Mouse (Mus musculus) CH12.LX (cell line): ENCODE data around the gene Zbtb11. TPM values are rescaled to one million over a fixed set of nuclear protein-coding genes. Genes with fewer than 3 reads are reported as not detected.

Experiments
- DNase-seq: peaks from one replicate; pipeline ENCODE4 v3.0.0-alpha.2; 2013; ENCODE audit errors: extremely low read depth
- H3K27ac ChIP-seq: 2 replicates; pipeline ENCODE4 v1.5.1; 2012; ENCODE audit warnings: low read depth, mild to moderate bottlenecking, control low read depth, moderate library complexity; ENCODE audit not compliant: insufficient read depth
- H3K27me3 ChIP-seq: replicated peaks from 2 replicates; pipeline ENCODE3; 2012; ENCODE audit warnings: inconsistent platforms
- H3K36me3 ChIP-seq, 2 experiments: replicated peaks in 1 of 2; 2 replicates each; pipeline versions ENCODE3 to v1.6.1; 2012; ENCODE audit warnings: inconsistent platforms in 1 of 2, low read length in 1 of 2, mild to moderate bottlenecking in 1 of 2, mixed read lengths in 1 of 2, moderate library complexity in 1 of 2; ENCODE audit not compliant: control insufficient read depth in 1 of 2, insufficient read depth in 1 of 2
- H3K4me1 ChIP-seq, 2 experiments: 2 replicates each; pipeline ENCODE4 v1.6.1; 2012; ENCODE audit warnings: inconsistent platforms in 1 of 2, moderate library complexity in 1 of 2; ENCODE audit not compliant: insufficient read depth in 2 of 2, control insufficient read depth in 1 of 2
- H3K4me2 ChIP-seq: 2 replicates; pipeline ENCODE4 v1.6.1; 2012; ENCODE audit warnings: low read depth, mild to moderate bottlenecking, control low read depth; ENCODE audit not compliant: poor library complexity, insufficient read depth, severe bottlenecking
- H3K4me3 ChIP-seq, 3 experiments: fragments of 150-350 bp in 1 of 3; sonication (generic) in 1 of 3; replicated peaks in 1 of 3; 2 replicates each; pipeline versions ENCODE3 to v1.5.1; 2011 to 2012; ENCODE audit warnings: low read depth in 2 of 3, low read length in 2 of 3, mild to moderate bottlenecking in 2 of 3, moderate library complexity in 2 of 3, control low read depth in 1 of 3, improper control_type of control experiment in 1 of 3, inconsistent platforms in 1 of 3, mixed read lengths in 1 of 3; ENCODE audit not compliant: poor library complexity in 1 of 3
- H3K79me2 ChIP-seq: replicated peaks from 2 replicates; pipeline ENCODE4 v1.6.1; 2012; ENCODE audit warnings: mild to moderate bottlenecking, moderate library complexity; ENCODE audit not compliant: control insufficient read depth, poor library complexity, insufficient read depth, severe bottlenecking; ENCODE audit errors: extremely low read depth
- H3K9ac ChIP-seq: 2 replicates; pipeline ENCODE4 v1.6.1; 2012; ENCODE audit warnings: low read depth, mild to moderate bottlenecking, control low read depth, moderate library complexity; ENCODE audit not compliant: insufficient read depth
- H3K9me3 ChIP-seq: replicated peaks from 2 replicates; pipeline ENCODE3; 2012; ENCODE audit warnings: low read length, inconsistent platforms, mixed read lengths
- CTCF ChIP-seq, 2 experiments: IDR thresholded peaks in 1 of 2; conservative IDR thresholded peaks in 1 of 2; 2 replicates each; pipeline ENCODE4 v1.5.1; 2011 to 2012; ENCODE audit warnings: low read depth in 2 of 2, low read length in 2 of 2, improper control_type of control experiment in 1 of 2, inconsistent platforms in 1 of 2, mild to moderate bottlenecking in 1 of 2, moderate library complexity in 1 of 2
- ELF1 ChIP-seq: IDR thresholded peaks from 2 replicates; pipeline ENCODE4 v1.6.1; 2014; ENCODE audit warnings: low read depth, mild to moderate bottlenecking, inconsistent platforms, low read length, improper control_type of control experiment
- ETS1 ChIP-seq: conservative IDR thresholded peaks from 2 replicates; pipeline ENCODE4 v1.6.1; 2012; ENCODE audit warnings: low read depth, mild to moderate bottlenecking, inconsistent platforms, low read length, improper control_type of control experiment, moderate library complexity
- GABPA ChIP-seq: IDR thresholded peaks from 2 replicates; pipeline ENCODE4 v1.6.1; 2012; ENCODE audit warnings: low read depth, low read length, improper control_type of control experiment, inconsistent platforms; ENCODE audit not compliant: insufficient replicate concordance
- HCFC1 ChIP-seq: IDR thresholded peaks from 2 replicates; pipeline ENCODE4 v1.6.1; 2012; ENCODE audit warnings: low read depth, mild to moderate bottlenecking, inconsistent platforms, low read length, improper control_type of control experiment
- JUN ChIP-seq: IDR thresholded peaks from 2 replicates; pipeline ENCODE4 v1.6.1; 2011; ENCODE audit warnings: low read depth, mild to moderate bottlenecking, low read length, improper control_type of control experiment, moderate library complexity; ENCODE audit not compliant: insufficient read depth
- JUND ChIP-seq: conservative IDR thresholded peaks from 2 replicates; pipeline ENCODE4 v1.6.1; 2011; ENCODE audit warnings: low read depth, low read length, improper control_type of control experiment
- MAFK ChIP-seq: IDR thresholded peaks from 2 replicates; pipeline ENCODE4 v1.6.1; 2011; ENCODE audit warnings: low read length, improper control_type of control experiment; ENCODE audit not compliant: insufficient replicate concordance
- MAZ ChIP-seq: IDR thresholded peaks from 2 replicates; pipeline ENCODE4 v1.6.1; 2012; ENCODE audit warnings: low read depth, mild to moderate bottlenecking, inconsistent platforms, low read length, improper control_type of control experiment, moderate library complexity
- MEF2A ChIP-seq: IDR thresholded peaks from 2 replicates; pipeline ENCODE4 v1.6.1; 2014; ENCODE audit warnings: low read depth, mild to moderate bottlenecking, inconsistent platforms, low read length, improper control_type of control experiment, borderline replicate concordance
- MXI1 ChIP-seq: IDR thresholded peaks from 2 replicates; pipeline ENCODE4 v1.6.1; 2011; ENCODE audit warnings: mild to moderate bottlenecking, low read depth, low read length, improper control_type of control experiment
- PAX5 ChIP-seq: IDR thresholded peaks from 2 replicates; pipeline ENCODE4 v1.6.1; 2012; ENCODE audit warnings: low read length, inconsistent platforms, mixed read lengths
- POLR2AphosphoS2 ChIP-seq: IDR thresholded peaks from 2 replicates; pipeline ENCODE4 v1.6.1; 2011; ENCODE audit warnings: low read depth, low read length, improper control_type of control experiment
- SIN3A ChIP-seq: IDR thresholded peaks from 2 replicates; pipeline ENCODE4 v1.6.1; 2012; ENCODE audit warnings: low read length, improper control_type of control experiment, inconsistent platforms
- SMC3 ChIP-seq: IDR thresholded peaks from 2 replicates; pipeline ENCODE4 v1.6.1; 2011; ENCODE audit warnings: low read depth, low read length, improper control_type of control experiment
- TBP ChIP-seq: conservative IDR thresholded peaks from 2 replicates; pipeline ENCODE4 v1.6.1; 2011; ENCODE audit warnings: low read depth, low read length, improper control_type of control experiment
- ZC3H11A ChIP-seq: IDR thresholded peaks from 2 replicates; pipeline ENCODE4 v1.6.1; 2012; ENCODE audit warnings: low read depth, mild to moderate bottlenecking, inconsistent platforms, low read length, improper control_type of control experiment
- dilution Hi-C: fragments of 300-500 bp; cut with MboI; formaldehyde crosslinking; loops from 2 replicates; pipeline ENCODE4 v1.14.3; 2020; ENCODE audit warnings: low sequenced_read_pairs; ENCODE audit not compliant: extremely low pct_unique_long_range_greater_than_20kb, extremely low pct_ligation_motif_present
- in situ Hi-C: fragments of 300-500 bp; cut with MboI; formaldehyde crosslinking; loops from 3 replicates; pipeline ENCODE4 v1.14.3; 2019; ENCODE audit warnings: low sequenced_read_pairs, low pct_ligation_motif_present, low pct_unique_long_range_greater_than_20kb, mixed read lengths
- polyA plus RNA-seq: library from polyadenylated mRNA; unstranded; fragments of >175 nt; gene quantifications from 2 replicates; pipeline ENCODE4 v1.2.1, GENCODE M21; 2012; ENCODE audit warnings: low read depth; ENCODE audit not compliant: insufficient read length
- total RNA-seq, 2 experiments: library from RNA; depleted of rRNA; stranded (reverse); fragments of 300-350 nt in 1 of 2; fragments of >200 nt in 1 of 2; gene quantifications; 2 replicates each; pipeline ENCODE4 v1.2.3; 2012 to 2014

Zbtb11 gene
- total and polyA plus RNA-seq, 3 experiments: 19.8 to 33.0 (median 21.4) TPM

- H3K9ac ChIP-seq: no peak overlapping the region
- no peak for DNase-seq
- no peaks in the 10 kb centered on the region for H3K27me3 ChIP-seq
- dilution Hi-C loops (no loop called here), in situ Hi-C loops (loop anchor here (5.0 kb wide), 1 partner anchor 33 kb away; the partner anchor contains the start of gene Pcnp)
- H3K36me3 ChIP-seq: peaks cover 60 to 84% of the 10 kb centered on the region in 2 experiments
- H3K4me1 ChIP-seq: no peaks in the 10 kb centered on the region
- no peak overlapping the region for H3K27ac ChIP-seq
- no peaks in the 10 kb centered on the region for H3K9me3 ChIP-seq
- TF ChIP-seq TBP: no peak
- no peak for TF ChIP-seq ZC3H11A
- TF ChIP-seq PAX5: no peak
- no peak for TF ChIP-seq JUN
- no peak for TF ChIP-seq ELF1
- no peak for TF ChIP-seq MAFK
- TF ChIP-seq JUND: no peak
- no peak for TF ChIP-seq MXI1
- H3K4me3 ChIP-seq: no peak overlapping the region
- no peak overlapping the region for H3K4me2 ChIP-seq
- peaks cover 8% of the 10 kb centered on the region for H3K79me2 ChIP-seq
Measured at GRCm38 (mm10) chr16:55994235-55994634, 20.6 kb downstream of the Zbtb11 start.

DNA sequence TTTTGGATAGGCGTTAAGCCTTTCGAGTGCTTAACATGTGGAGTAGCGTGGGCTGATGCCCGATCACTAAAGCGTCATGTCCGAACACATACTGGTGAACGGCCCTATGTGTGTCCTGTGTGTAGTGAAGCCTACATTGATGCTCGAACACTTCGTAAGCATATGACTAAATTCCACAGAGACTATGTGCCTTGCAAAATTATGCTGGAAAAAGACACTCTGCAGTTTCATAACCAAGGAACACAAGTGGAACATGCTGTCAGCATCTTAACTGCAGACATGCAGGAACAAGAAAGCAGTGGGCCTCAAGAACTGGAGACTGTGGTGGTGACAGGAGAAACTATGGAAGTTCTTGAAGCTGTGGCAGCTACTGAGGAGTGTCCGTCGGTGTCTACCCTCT, 33.1 kb downstream of the Zbtb11 start:
- dilution Hi-C loops: no loop called here
- no peak for TF ChIP-seq GABPA
- no peak for TF ChIP-seq TBP

DNA sequence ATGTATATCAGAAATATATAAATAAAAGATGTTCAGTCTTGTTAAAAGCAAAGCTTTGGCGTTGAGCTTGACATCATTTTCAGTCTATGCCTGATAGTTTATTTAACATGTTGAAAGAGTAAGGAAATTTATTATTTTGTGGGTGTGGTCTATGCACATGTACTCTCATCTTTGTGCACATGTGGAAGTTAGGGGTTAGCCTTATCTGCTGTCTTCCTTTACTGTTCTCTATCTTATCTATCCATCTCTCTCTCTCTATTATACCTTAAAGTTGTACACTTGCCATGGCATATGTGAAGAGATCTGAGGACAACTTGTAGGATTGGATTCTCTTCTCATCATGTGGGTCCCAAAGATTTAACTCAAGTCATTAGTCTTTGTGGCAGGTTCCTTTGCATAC, 35.2 kb downstream of the Zbtb11 start:
- in situ Hi-C loops (no loop called here), dilution Hi-C loops (no loop called here)
- Histone ChIP-seq H3K4me2 (no peak overlapping the region), H3K9ac (no peak overlapping the region), H3K79me2 (no peaks in the 10 kb centered on the region; the same call in 1 of the 2 replicates), H3K27ac (no peak overlapping the region), H3K36me3 (peaks cover 37 to 82% of the 10 kb centered on the region in 2 experiments), H3K4me1 (peaks cover 0 to 3% of the 10 kb centered on the region in 2 experiments; a peak in 2 of 4 replicates), H3K9me3 (peaks cover 4% of the 10 kb centered on the region), H3K4me3 (no peak overlapping the region), H3K27me3 (no peaks in the 10 kb centered on the region)
- no peak for TF ChIP-seq MEF2A
- TF ChIP-seq MAZ: no peak
- no peak for TF ChIP-seq SIN3A
- no peak for TF ChIP-seq POLR2AphosphoS2
- no peak for TF ChIP-seq HCFC1
- TF ChIP-seq SMC3: no peak
- no peak for TF ChIP-seq CTCF (conservative IDR thresholded peaks at IDR 0.05 in 1 of 2, IDR thresholded peaks at IDR 0.05 in 1 of 2; ENCODE audit: low read depth in 2 of 2, low read length in 2 of 2)
- TF ChIP-seq ETS1: no peak
- TF ChIP-seq MXI1: no peak
- DNase-seq: no peak

More for the DNA sequence above, 33.1 kb downstream of the Zbtb11 start:
- Histone ChIP-seq H3K27me3 (no peaks in the 10 kb centered on the region), H3K4me2 (no peak overlapping the region), H3K9ac (no peak overlapping the region), H3K4me1 (peaks cover 0 to 3% of the 10 kb centered on the region in 2 experiments; a peak in 2 of 4 replicates), H3K36me3 (peaks cover 41 to 85% of the 10 kb centered on the region in 2 experiments), H3K4me3 (no peak overlapping the region), H3K79me2 (no peaks in the 10 kb centered on the region; the same call in 1 of the 2 replicates), H3K9me3 (no peaks in the 10 kb centered on the region), H3K27ac (no peak overlapping the region)
- DNase-seq: no peak
- in situ Hi-C loops: no loop called here
